Mouse (Mus musculus): ENCODE measurements around the gene Gm11565. TPM values are rescaled to one million over a fixed set of nuclear protein-coding genes. Genes with fewer than 3 reads are reported as not detected.

The Gm11565 gene
- polyA plus RNA-seq, 1 experiment from 2014 or later = not detected

Other genes with a start within 250 kb of the Gm11565 start
- not detected in 2 replicates for gene Krtap4-6, start 248.8 kb upstream of the Gm11565 start, polyA plus RNA-seq (2014; fragmentation: Nextera tagmentation; extraction: Ambion mirVana)
- gene Gm14190, start 224.0 kb upstream of the Gm11565 start, polyA plus RNA-seq (2014; fragmentation: Nextera tagmentation; extraction: Ambion mirVana) = not detected in 2 replicates
- gene Gm14180, start 180.5 kb upstream of the Gm11565 start, polyA plus RNA-seq (2014; fragmentation: Nextera tagmentation; extraction: Ambion mirVana) = not detected in 2 replicates
- gene Gm11595, start 141.8 kb upstream of the Gm11565 start, polyA plus RNA-seq (2014; fragmentation: Nextera tagmentation; extraction: Ambion mirVana) = not detected in 2 replicates
- not detected in 2 replicates for gene Krtap4-8, start 134.0 kb upstream of the Gm11565 start, polyA plus RNA-seq (2014; fragmentation: Nextera tagmentation; extraction: Ambion mirVana)
- gene Krtap4-9, start 129.6 kb upstream of the Gm11565 start, polyA plus RNA-seq (2014; fragmentation: Nextera tagmentation; extraction: Ambion mirVana) = not detected in 2 replicates
- not detected in 2 replicates for gene Gm11596, start 121.3 kb upstream of the Gm11565 start, polyA plus RNA-seq (2014; fragmentation: Nextera tagmentation; extraction: Ambion mirVana)
- not detected in 2 replicates for gene Gm11569, start 115.8 kb upstream of the Gm11565 start, polyA plus RNA-seq (2014; fragmentation: Nextera tagmentation; extraction: Ambion mirVana)
- gene Gm11554, start 110.3 kb upstream of the Gm11565 start, polyA plus RNA-seq (2014; fragmentation: Nextera tagmentation; extraction: Ambion mirVana) = not detected in 2 replicates
- gene Krtap4-13, start 104.9 kb upstream of the Gm11565 start, polyA plus RNA-seq (2014; fragmentation: Nextera tagmentation; extraction: Ambion mirVana) = not detected in 2 replicates
- not detected in 2 replicates for gene Gm11564, start 99.1 kb upstream of the Gm11565 start, polyA plus RNA-seq (2014; fragmentation: Nextera tagmentation; extraction: Ambion mirVana)
- not detected in 2 replicates for gene 2300003K06Rik, start 76.7 kb upstream of the Gm11565 start, polyA plus RNA-seq (2014; fragmentation: Nextera tagmentation; extraction: Ambion mirVana)
- gene Krtap4-16, start 63.1 kb upstream of the Gm11565 start, polyA plus RNA-seq (2014; fragmentation: Nextera tagmentation; extraction: Ambion mirVana) = not detected in 2 replicates
- gene Gm11568, start 56.8 kb upstream of the Gm11565 start, polyA plus RNA-seq (2014; fragmentation: Nextera tagmentation; extraction: Ambion mirVana) = not detected in 2 replicates
- gene Gm11559, start 50.3 kb upstream of the Gm11565 start, polyA plus RNA-seq (2014; fragmentation: Nextera tagmentation; extraction: Ambion mirVana) = not detected in 2 replicates
- gene Krtap9-1, start 41.4 kb upstream of the Gm11565 start, polyA plus RNA-seq (2014; fragmentation: Nextera tagmentation; extraction: Ambion mirVana) = not detected in 2 replicates
- gene Gm11567, start 35.6 kb upstream of the Gm11565 start, polyA plus RNA-seq (2014; fragmentation: Nextera tagmentation; extraction: Ambion mirVana) = not detected in 2 replicates
- gene Krtap31-1, start 6.8 kb upstream of the Gm11565 start, polyA plus RNA-seq (2014; fragmentation: Nextera tagmentation; extraction: Ambion mirVana) = not detected in 2 replicates
- not detected in 2 replicates for gene Krtap31-2, start 21.5 kb downstream of the Gm11565 start, polyA plus RNA-seq (2014; fragmentation: Nextera tagmentation; extraction: Ambion mirVana)
- gene Krtap9-5, start 33.7 kb downstream of the Gm11565 start, polyA plus RNA-seq (2014; fragmentation: Nextera tagmentation; extraction: Ambion mirVana) = not detected in 2 replicates
- gene Krtap29-1, start 64.3 kb downstream of the Gm11565 start, polyA plus RNA-seq (2014; fragmentation: Nextera tagmentation; extraction: Ambion mirVana) = not detected in 2 replicates
- gene Krtap16-1, start 71.8 kb downstream of the Gm11565 start, polyA plus RNA-seq (2014; fragmentation: Nextera tagmentation; extraction: Ambion mirVana) = not detected in 2 replicates
- not detected in 2 replicates for gene Krtap17-1, start 79.2 kb downstream of the Gm11565 start, polyA plus RNA-seq (2014; fragmentation: Nextera tagmentation; extraction: Ambion mirVana)
- not detected in 2 replicates for gene Krt33a, start 101.5 kb downstream of the Gm11565 start, polyA plus RNA-seq (2014; fragmentation: Nextera tagmentation; extraction: Ambion mirVana)
- gene Krt33b, start 115.1 kb downstream of the Gm11565 start, polyA plus RNA-seq (2014; fragmentation: Nextera tagmentation; extraction: Ambion mirVana) = not detected in 2 replicates
- gene Krt34, start 126.8 kb downstream of the Gm11565 start, polyA plus RNA-seq (2014; fragmentation: Nextera tagmentation; extraction: Ambion mirVana) = not detected in 2 replicates
- not detected in 2 replicates for gene Krt31, start 135.8 kb downstream of the Gm11565 start, polyA plus RNA-seq (2014; fragmentation: Nextera tagmentation; extraction: Ambion mirVana)
- not detected in 2 replicates for gene Krt32, start 173.5 kb downstream of the Gm11565 start, polyA plus RNA-seq (2014; fragmentation: Nextera tagmentation; extraction: Ambion mirVana)
- not detected in 2 replicates for gene Krt35, start 181.5 kb downstream of the Gm11565 start, polyA plus RNA-seq (2014; fragmentation: Nextera tagmentation; extraction: Ambion mirVana)
- gene Krt36, start 190.9 kb downstream of the Gm11565 start, polyA plus RNA-seq (2014; fragmentation: Nextera tagmentation; extraction: Ambion mirVana) = not detected in 2 replicates
- gene Krt13, start 206.8 kb downstream of the Gm11565 start, polyA plus RNA-seq (2014; fragmentation: Nextera tagmentation; extraction: Ambion mirVana) = not detected in 2 replicates
- 0.50 TPM in 1 of 2 replicates, not detected in the other for gene Krt15, start 221.2 kb downstream of the Gm11565 start, polyA plus RNA-seq (2014; fragmentation: Nextera tagmentation; extraction: Ambion mirVana)
- gene Krt19, start 233.9 kb downstream of the Gm11565 start, polyA plus RNA-seq (2014; fragmentation: Nextera tagmentation; extraction: Ambion mirVana) = 30.7 and 35.0 TPM in 2 replicates

All from heart, embryonic 14.5 days (tissue).